Mouse (Mus musculus): ENCODE results near the gene Arfgef2.

DNA sequence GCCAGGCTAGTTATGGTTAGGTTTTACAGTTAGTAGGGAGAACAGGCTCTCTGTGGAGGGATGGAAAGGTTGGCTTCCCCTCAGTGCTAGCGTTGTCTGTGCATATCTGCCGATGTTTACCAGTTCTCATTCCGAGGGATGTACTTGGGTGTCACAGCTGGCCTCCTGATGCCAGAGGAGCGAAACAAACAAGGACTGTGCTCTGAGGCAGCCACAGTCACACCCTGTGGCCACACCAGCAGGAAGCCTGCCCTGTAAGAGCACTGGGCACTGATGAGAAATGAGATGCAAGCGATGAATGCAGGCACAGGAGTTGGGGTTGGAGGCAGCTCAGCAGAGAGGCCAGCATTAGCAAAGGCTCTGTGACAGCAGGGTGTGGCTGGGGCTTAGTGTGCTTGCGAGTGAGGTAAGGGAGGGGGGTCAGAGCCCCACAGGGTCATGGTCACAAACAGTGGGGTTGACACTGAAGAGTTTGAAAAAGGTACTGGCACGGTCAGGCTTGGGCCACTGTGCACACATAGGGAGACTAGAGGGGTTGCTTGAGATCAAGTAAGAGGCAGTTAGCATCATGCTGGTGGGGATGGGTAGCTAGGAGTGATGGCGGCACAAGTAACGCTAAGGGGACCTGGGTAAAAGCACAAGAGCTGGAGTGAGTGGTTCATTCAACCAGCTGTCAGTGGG lies 13.2 kb downstream of the Arfgef2 start:
- TF ChIP-seq ZC3H11A (IDR thresholded peaks at IDR 0.05; ENCODE audit: low read depth, low read length) (no peak), ZMIZ1 (IDR thresholded peaks at IDR 0.05; ENCODE audit: low read depth, low read length) (no peak)
